Mouse (Mus musculus) cortical plate, adult 2 months (tissue): ENCODE data around the gene Srrm4. TPM values are rescaled to one million over a fixed set of nuclear protein-coding genes. Genes with fewer than 3 reads are reported as not detected.

Experiments used
- H3K27ac ChIP-seq: fragments of 200-500 bp; 2 replicates; pipeline ENCODE4 v1.5.1; 2012; ENCODE audit warnings: low read length, control low read depth, inconsistent platforms; ENCODE audit not compliant: insufficient read depth
- H3K4me1 ChIP-seq: fragments of 200-500 bp; 2 replicates; pipeline ENCODE4 v1.6.1; 2011; ENCODE audit warnings: low read length; ENCODE audit not compliant: control insufficient read depth, insufficient read depth
- H3K4me3 ChIP-seq: fragments of 200-500 bp; 2 replicates; pipeline ENCODE4 v1.5.1; 2011; ENCODE audit warnings: mild to moderate bottlenecking, low read length, control low read depth; ENCODE audit not compliant: insufficient read depth
- CTCF ChIP-seq: fragments of 200-500 bp; IDR thresholded peaks from 2 replicates; pipeline ENCODE4 v1.5.1; 2011; ENCODE audit warnings: mild to moderate bottlenecking, control low read depth, low read length; ENCODE audit not compliant: insufficient read depth; ENCODE audit errors: extremely low read depth
- POLR2A ChIP-seq: fragments of 200-500 bp; IDR thresholded peaks from 2 replicates; pipeline ENCODE4 v1.6.1; 2011; ENCODE audit warnings: mild to moderate bottlenecking, low read length, control low read depth; ENCODE audit not compliant: insufficient read depth; ENCODE audit errors: extremely low read depth
- polyA plus RNA-seq: library from polyadenylated mRNA; depleted of rRNA; stranded (reverse); fragments of >200 nt; gene quantifications from 2 replicates; pipeline ENCODE4 v1.2.3, GENCODE M21; 2012; rRNA removed

Gene Srrm4
- polyA plus RNA-seq, result 18.4 and 19.7 TPM in 2 replicates

- Histone ChIP-seq H3K4me3 (peak within 1 kb of the TSS; percentile 79), H3K27ac (peak within 1 kb of the TSS; percentile 65), H3K4me1 (peaks cover 3% of the 10 kb centered on the region)
- no peak for TF ChIP-seq CTCF
- peak; percentile 93; the same call in 1 of the 2 replicates for TF ChIP-seq POLR2A
Measured at GRCm38 (mm10) chr5:116591346-116592048, at the start of gene Srrm4. Srrm4 (minus strand) TSS chr5:116591817.

- TF ChIP-seq CTCF (peak; percentile 80), POLR2A (no peak)
- no peaks in the 10 kb centered on the region for H3K4me1 ChIP-seq
- no peak overlapping the region for H3K27ac ChIP-seq
- H3K4me3 ChIP-seq, result peak overlapping the region; percentile 79; the same call in 1 of the 2 replicates
Measured at GRCm38 (mm10) chr5:116592801-116593430, 1.3 kb upstream of the Srrm4 start.

- Histone ChIP-seq H3K4me1 (no peaks in the 10 kb centered on the region), H3K4me3 (peak overlapping the region; percentile 79), H3K27ac (peak overlapping the region; percentile 65)
- TF ChIP-seq POLR2A, result no peak
- TF ChIP-seq CTCF, result no peak
Measured at GRCm38 (mm10) chr5:116592049-116592800, 608 bp upstream of the Srrm4 start.

GRCm38 (mm10) chr5:116590698-116591097 lies 919 bp downstream of the Srrm4 start:
- Histone ChIP-seq H3K4me1 (peaks cover 3% of the 10 kb centered on the region), H3K4me3 (peak overlapping the region; percentile 79), H3K27ac (no peak overlapping the region)
- TF ChIP-seq CTCF, result no peak
- TF ChIP-seq POLR2A, result no peak

- H3K4me1 ChIP-seq, result peaks cover 3% of the 10 kb centered on the region
- H3K27ac ChIP-seq, result peak overlapping the region; percentile 36; the same call in 1 of the 2 replicates
- TF ChIP-seq POLR2A (0 out of 2 replicates have a peak, but pooled peaks have one; percentile 9), CTCF (no peak)
- H3K4me3 ChIP-seq, result peak overlapping the region; percentile 79
Measured at GRCm38 (mm10) chr5:116589631-116590030, 2.0 kb downstream of the Srrm4 start.

- Histone ChIP-seq H3K4me1 (peaks cover 3% of the 10 kb centered on the region), H3K4me3 (peak overlapping the region; percentile 79), H3K27ac (no peak overlapping the region)
- TF ChIP-seq CTCF (no peak), POLR2A (no peak)
Measured at GRCm38 (mm10) chr5:116588836-116589235, 2.8 kb downstream of the Srrm4 start.

GRCm38 (mm10) chr5:116579533-116579932 lies 12.1 kb downstream of the Srrm4 start:
- Histone ChIP-seq H3K4me3 (no peak overlapping the region), H3K27ac (no peak overlapping the region), H3K4me1 (no peaks in the 10 kb centered on the region)
- TF ChIP-seq CTCF (peak; percentile 32; the same call in 1 of the 2 replicates), POLR2A (no peak)

GRCm38 (mm10) chr5:116577082-116577481 lies 14.5 kb downstream of the Srrm4 start:
- Histone ChIP-seq H3K4me3 (no peak overlapping the region), H3K4me1 (no peaks in the 10 kb centered on the region), H3K27ac (no peak overlapping the region)
- TF ChIP-seq POLR2A, result no peak
- no peak for TF ChIP-seq CTCF

GRCm38 (mm10) chr5:116573307-116573706 lies 18.3 kb downstream of the Srrm4 start:
- H3K27ac ChIP-seq, result no peak overlapping the region
- no peaks in the 10 kb centered on the region for H3K4me1 ChIP-seq
- no peak for TF ChIP-seq POLR2A
- no peak for TF ChIP-seq CTCF
- H3K4me3 ChIP-seq, result no peak overlapping the region
